In genomic region chr15:79109321-79109934, GRCm38 (mm10) we compare ENCODE assay signal across 8 mouse cellular contexts. TPM values are rescaled to one million over a fixed set of nuclear protein-coding genes. Genes with fewer than 3 reads are reported as not detected.
A peak's percentile ranks its signal among the peaks of the same experiment; 100 is the strongest.
DNase-seq lines count a peak whose midpoint lies in the region; ATAC-seq and TF ChIP-seq lines count a peak whose summit lies in the region.

No protein-coding gene starts in this region.

- H3K9me3 ChIP-seq in hindbrain, embryonic 14.5 days (ENCODE audit: control insufficient read depth, low read length), result no peaks in the 10 kb centered on the region

- peaks cover 30% of the 10 kb centered on the region for H3K79me2 ChIP-seq in C2C12 (ENCODE audit: control insufficient read depth, insufficient read depth)

- peak overlapping the region; percentile 76 for H3ac ChIP-seq in C2C12 (ENCODE audit: control insufficient read depth, insufficient read length, low read depth)

- H3K9ac ChIP-seq in hindbrain, embryonic 14.5 days, result peak overlapping the region; percentile 93

- peak overlapping the region; percentile 41; the same call in 1 of the 2 replicates for H3K27ac ChIP-seq in hindbrain, embryonic 14.5 days

- H3K36me3 ChIP-seq in C2C12 (ENCODE audit: control insufficient read depth, insufficient read depth), result no peaks in the 10 kb centered on the region
- peaks cover under 1% of the 10 kb centered on the region for H3K36me3 ChIP-seq in hindbrain, embryonic 14.5 days (replicated peaks; ENCODE audit: control insufficient read depth, insufficient read depth)

- H3K79me3 ChIP-seq in C2C12 (ENCODE audit: low read depth), result peaks cover 12% of the 10 kb centered on the region

- peak overlapping the region; percentile 75 for H3K4me3 ChIP-seq in C2C12 (ENCODE audit: insufficient read depth, poor library complexity, severe bottlenecking)
- peak overlapping the region; percentile 91 for H3K4me3 ChIP-seq in hindbrain, embryonic 14.5 days (replicated peaks; ENCODE audit: low read length)

- intact Hi-C loops in heart, postnatal 10 days (cut with DNase I), result no loop called here

- peak overlapping the region; percentile 98 for H3K4me2 ChIP-seq in hindbrain, embryonic 14.5 days (replicated peaks)

- no peaks in the 10 kb centered on the region for H3K27me3 ChIP-seq in C2C12 (ENCODE audit: control insufficient read depth, insufficient read depth, insufficient read length)
- no peaks in the 10 kb centered on the region for H3K27me3 ChIP-seq in hindbrain, embryonic 14.5 days (ENCODE audit: control insufficient read depth, insufficient read depth, low read length)

- under 1% methylated on average over 34 of the region's 46 CpGs for WGBS in hindbrain, embryonic 14.5 days

- peak; percentile 69 for ATAC-seq in hindbrain, embryonic 14.5 days (ENCODE audit: low FRiP score)
- peak; percentile 41 for ATAC-seq in megakaryocyte, adult 5-6 weeks (ENCODE audit: poor library complexity, severe bottlenecking)

- TF ChIP-seq CTCF in C2C12 (IDR thresholded peaks at IDR 0.05; ENCODE audit: control insufficient read depth, insufficient read depth, insufficient read length), result no peak

- DNase-seq in heart, adult 11 months, result peak; percentile 95
- no peak for DNase-seq in heart, postnatal 10 days
- DNase-seq in c-Kit-positive CD71-negative TER-119-negative erythroid progenitor cells, embryonic 14.5 days (ENCODE audit: low read depth), result peak; percentile 18
- DNase-seq in hindbrain, embryonic 14.5 days (ENCODE audit: low spot score), result no peak
- DNase-seq in thymus, postnatal 0 days (ENCODE audit: low spot score), result peak; percentile 38
- no peak for DNase-seq in urinary bladder, adult 18-20 months (ENCODE audit: low spot score in 2 of 2)

- H3K4me1 ChIP-seq in hindbrain, embryonic 14.5 days (replicated peaks; ENCODE audit: control insufficient read depth, insufficient read depth, low read length), result peaks cover 33% of the 10 kb centered on the region

TF ChIP-seq in C2C12, 6 proteins besides CTCF, POLR2A, EP300 and RAD21:
- TF ChIP-seq CEBPB (IDR thresholded peaks at IDR 0.05; ENCODE audit: low read depth) (no peak), MYOG (IDR thresholded peaks at IDR 0.05; ENCODE audit: control insufficient read depth, extremely low read depth, insufficient read length) (no peak), USF1 (IDR thresholded peaks at IDR 0.05; ENCODE audit: low read depth) (no peak), FOSL1 (IDR thresholded peaks at IDR 0.05; ENCODE audit: insufficient read depth, low read length, poor library complexity, severe bottlenecking) (no peak), MAX (IDR thresholded peaks at IDR 0.05) (no peak), MYOD1 (IDR thresholded peaks at IDR 0.05; ENCODE audit: control insufficient read depth, insufficient read length, low read depth) (no peak)

RNA-seq across cellular contexts. Expression of gene Micall1, which starts 0.7 kb away (rescaled TPM):
- 10 to 100 TPM; 80.2 to 82.8 TPM for total RNA-seq in heart, postnatal 10 days (2021)
- 12.7 TPM for polyA plus RNA-seq in C2C12 (2012; fragmentation: generic; extraction: Trizol)
- polyA plus RNA-seq in hindbrain, embryonic 14.5 days (2014; fragmentation: Nextera tagmentation; extraction: Ambion mirVana), result 12.9 and 14.3 TPM in 2 replicates
- 4.4 and 6.1 TPM in 2 replicates for total RNA-seq in megakaryocyte, adult 5-6 weeks (2015)
- 3.6 and 6.3 TPM in 2 replicates for total RNA-seq in megakaryocyte, adult 5-6 weeks (2017)
- 3.3 and 4.6 TPM in 2 replicates for polyA plus RNA-seq in thymus, postnatal 0 days (2015; fragmentation: Nextera tagmentation; extraction: Ambion mirVana)

RNA-seq across cellular contexts. Expression of gene Polr2f, which starts 31.4 kb away (rescaled TPM):
- 100 to 1,000 TPM; 118 to 130 TPM for total RNA-seq in heart, postnatal 10 days (2021)
- 436 TPM for polyA plus RNA-seq in C2C12 (2012; fragmentation: generic; extraction: Trizol)
- 273 and 298 TPM in 2 replicates for polyA plus RNA-seq in hindbrain, embryonic 14.5 days (2014; fragmentation: Nextera tagmentation; extraction: Ambion mirVana)
- total RNA-seq in megakaryocyte, adult 5-6 weeks (2015), result 46.0 and 49.2 TPM in 2 replicates
- 39.6 and 54.1 TPM in 2 replicates for total RNA-seq in megakaryocyte, adult 5-6 weeks (2017)
- polyA plus RNA-seq in thymus, postnatal 0 days (2015; fragmentation: Nextera tagmentation; extraction: Ambion mirVana), result 284 and 300 TPM in 2 replicates

RNA-seq across cellular contexts. Expression of gene 1700088E04Rik, which starts 31.6 kb away (rescaled TPM):
- 1 to 10 TPM; 1.8 to 2.3 TPM for total RNA-seq in heart, postnatal 10 days (2021)
- polyA plus RNA-seq in C2C12 (2012; fragmentation: generic; extraction: Trizol), result 5.6 TPM
- 18.3 and 19.1 TPM in 2 replicates for polyA plus RNA-seq in hindbrain, embryonic 14.5 days (2014; fragmentation: Nextera tagmentation; extraction: Ambion mirVana)
- not detected in 2 replicates for total RNA-seq in megakaryocyte, adult 5-6 weeks (2015)
- not detected in 2 replicates for total RNA-seq in megakaryocyte, adult 5-6 weeks (2017)
- polyA plus RNA-seq in thymus, postnatal 0 days (2015; fragmentation: Nextera tagmentation; extraction: Ambion mirVana), result 2.4 and 4.0 TPM in 2 replicates

RNA-seq across cellular contexts. Expression of gene Eif3l, which starts 34.4 kb away (rescaled TPM):
- total RNA-seq in heart, postnatal 10 days (2021), result 10 to 100 TPM; 94.5 to 95.7 TPM
- polyA plus RNA-seq in C2C12 (2012; fragmentation: generic; extraction: Trizol), result 369 TPM
- 170 and 177 TPM in 2 replicates for polyA plus RNA-seq in hindbrain, embryonic 14.5 days (2014; fragmentation: Nextera tagmentation; extraction: Ambion mirVana)
- total RNA-seq in megakaryocyte, adult 5-6 weeks (2015), result 110 and 116 TPM in 2 replicates
- 153 and 155 TPM in 2 replicates for total RNA-seq in megakaryocyte, adult 5-6 weeks (2017)
- polyA plus RNA-seq in thymus, postnatal 0 days (2015; fragmentation: Nextera tagmentation; extraction: Ambion mirVana), result 200 and 212 TPM in 2 replicates

RNA-seq across cellular contexts. Expression of gene Ankrd54, which starts 46.7 kb away (rescaled TPM):
- 10 to 100 TPM in 1 of 2 experiments, 1 to 10 TPM in 1; 9.1 to 10.7 TPM for total RNA-seq in heart, postnatal 10 days (2021)
- polyA plus RNA-seq in C2C12 (2012; fragmentation: generic; extraction: Trizol), result 45.6 TPM
- polyA plus RNA-seq in hindbrain, embryonic 14.5 days (2014; fragmentation: Nextera tagmentation; extraction: Ambion mirVana), result 42.2 and 53.1 TPM in 2 replicates
- total RNA-seq in megakaryocyte, adult 5-6 weeks (2015), result 13.5 and 14.3 TPM in 2 replicates
- total RNA-seq in megakaryocyte, adult 5-6 weeks (2017), result 10.3 and 11.2 TPM in 2 replicates
- 60.0 and 62.6 TPM in 2 replicates for polyA plus RNA-seq in thymus, postnatal 0 days (2015; fragmentation: Nextera tagmentation; extraction: Ambion mirVana)

Comparison
In these comparisons a context has a peak if more than half of its experiments do, and no peak if none do; other contexts are left out.
1. DNase-seq: peak in heart, adult 11 months (single experiment), c-Kit-positive CD71-negative TER-119-negative erythroid progenitor cells, embryonic 14.5 days (single experiment) and thymus, postnatal 0 days (single experiment); none in heart, postnatal 10 days (0 of 2), hindbrain, embryonic 14.5 days (single experiment) and urinary bladder, adult 18-20 months (0 of 2).